Mouse (Mus musculus): ENCODE measurements at regions not wholly inside any gene's neighbourhood (a gene's known extent, or its start where the extent isn't known, plus 50 kb on each side); places are given as distances from the start of the nearest gene placed in this dataset.

GRCm38 (mm10) chr15:49874555-49874954 is 4010.2 kb upstream of the Gm7489 start:
- Histone ChIP-seq H3K27ac (ENCODE audit: control insufficient read depth, low read depth, low read length) (no peak overlapping the region), H3K9me3 (replicated peaks; ENCODE audit: insufficient read depth, low read length) (no peaks in the 10 kb centered on the region), H3K9ac (ENCODE audit: control insufficient read depth, low read depth, low read length, poor library complexity, severe bottlenecking) (no peak overlapping the region), H3K79me2 (ENCODE audit: control insufficient read depth, insufficient read depth, low read length, poor library complexity) (no peaks in the 10 kb centered on the region), H3K4me1 (ENCODE audit: control insufficient read depth in 1 of 2, insufficient read depth in 2 of 2, low read length in 2 of 2) (no peaks in the 10 kb centered on the region), H3K36me3 (ENCODE audit: control insufficient read depth in 1 of 2, insufficient read depth in 2 of 2, low read length in 2 of 2) (no peaks in the 10 kb centered on the region), H3K4me3 (ENCODE audit: control insufficient read depth in 1 of 2, insufficient read depth in 1 of 2, low read depth in 2 of 2, low read length in 2 of 2) (no peak overlapping the region), H3K27me3 (ENCODE audit: control insufficient read depth in 1 of 2, insufficient read depth in 2 of 2, low read length in 2 of 2) (no peaks in the 10 kb centered on the region)
- no peak for DNase-seq (ENCODE audit: low read depth, low spot score)
- no peak for TF ChIP-seq ELF1 (IDR thresholded peaks at IDR 0.05; ENCODE audit: low read depth, low read length)
- no peak for TF ChIP-seq MXI1 (IDR thresholded peaks at IDR 0.05; ENCODE audit: low read depth, low read length)
- TF ChIP-seq ETS1 (IDR thresholded peaks at IDR 0.05; ENCODE audit: low read depth, low read length) = no peak
- TF ChIP-seq CHD1 (IDR thresholded peaks at IDR 0.05; ENCODE audit: low read depth, low read length) = no peak

GRCm38 (mm10) chr15:49885947-49886346 is 3998.8 kb upstream of the Gm7489 start:
- no peak overlapping the region for H3K27ac ChIP-seq (ENCODE audit: control insufficient read depth, low read depth, low read length)
- DNase-seq (ENCODE audit: low read depth, low spot score) = no peak
- H3K9me3 ChIP-seq (replicated peaks; ENCODE audit: insufficient read depth, low read length) = no peaks in the 10 kb centered on the region
- H3K27me3 ChIP-seq (ENCODE audit: control insufficient read depth in 1 of 2, insufficient read depth in 2 of 2, low read length in 2 of 2) = no peaks in the 10 kb centered on the region
- no peaks in the 10 kb centered on the region; a peak in 1 of 4 replicates for H3K36me3 ChIP-seq (ENCODE audit: control insufficient read depth in 1 of 2, insufficient read depth in 2 of 2, low read length in 2 of 2)
- no peak overlapping the region for H3K4me3 ChIP-seq (ENCODE audit: control insufficient read depth in 1 of 2, insufficient read depth in 1 of 2, low read depth in 2 of 2, low read length in 2 of 2)
- H3K4me1 ChIP-seq (ENCODE audit: control insufficient read depth in 1 of 2, insufficient read depth in 2 of 2, low read length in 2 of 2) = no peaks in the 10 kb centered on the region
- TF ChIP-seq MXI1 (IDR thresholded peaks at IDR 0.05; ENCODE audit: low read depth, low read length) (no peak), KAT2A (conservative IDR thresholded peaks at IDR 0.05; ENCODE audit: low read depth, low read length) (no peak), POLR2AphosphoS2 (IDR thresholded peaks at IDR 0.05; ENCODE audit: low read length) (no peak), GATA1 (IDR thresholded peaks at IDR 0.05; ENCODE audit: low read depth, low read length) (no peak), HCFC1 (IDR thresholded peaks at IDR 0.05; ENCODE audit: low read depth, low read length) (no peak), RAD21 (IDR thresholded peaks at IDR 0.05; ENCODE audit: low read depth, low read length) (no peak), ELF1 (IDR thresholded peaks at IDR 0.05; ENCODE audit: low read depth, low read length) (no peak), TBP (IDR thresholded peaks at IDR 0.05; ENCODE audit: low read depth, low read length) (no peak), POLR2AphosphoS5 (IDR thresholded peaks at IDR 0.05; ENCODE audit: borderline replicate concordance, low read depth, low read length) (no peak), GABPA (IDR thresholded peaks at IDR 0.05; ENCODE audit: low read depth, low read length) (no peak), NELFE (IDR thresholded peaks at IDR 0.05; ENCODE audit: low read depth, low read length) (no peak), SIN3A (IDR thresholded peaks at IDR 0.05; ENCODE audit: low read length) (no peak), RCOR1 (IDR thresholded peaks at IDR 0.05; ENCODE audit: low read depth, low read length) (no peak), MAZ (IDR thresholded peaks at IDR 0.05; ENCODE audit: low read depth, low read length) (no peak), MAFK (IDR thresholded peaks at IDR 0.05; ENCODE audit: borderline replicate concordance, low read depth, low read length) (no peak), ZNF384 (IDR thresholded peaks at IDR 0.05; ENCODE audit: low read depth, low read length) (no peak), MAX (IDR thresholded peaks at IDR 0.05; ENCODE audit: low read length) (no peak), TAL1 (IDR thresholded peaks at IDR 0.05; ENCODE audit: low read length) (no peak), E2F4 (IDR thresholded peaks at IDR 0.05; ENCODE audit: borderline replicate concordance, low read depth, low read length) (no peak), ZKSCAN1 (IDR thresholded peaks at IDR 0.05; ENCODE audit: low read depth, low read length) (no peak)
- H3K9ac ChIP-seq (ENCODE audit: control insufficient read depth, low read depth, low read length, poor library complexity, severe bottlenecking) = no peak overlapping the region
- H3K79me2 ChIP-seq (ENCODE audit: control insufficient read depth, insufficient read depth, low read length, poor library complexity) = no peaks in the 10 kb centered on the region

Data from MEL (cell line).